Mouse (Mus musculus) hindbrain, postnatal 0 days (tissue): ENCODE measurements around the gene Rab25. TPM values are rescaled to one million over a fixed set of nuclear protein-coding genes. Genes with fewer than 3 reads are reported as not detected.
"Not testable (repeated sequence)": the region's sequence is repeated elsewhere in the genome, so short reads cannot be mapped to it uniquely, and the experiment has no call there.

Experiments used
- ATAC-seq: fragments of 200-750 bp; cut with Nextera tagmentation; 2 replicates; pipeline ENCODE4 v1.8.0; 2017; ENCODE audit warnings: mild to moderate bottlenecking, moderate TSS enrichment, moderate library complexity
- DNase-seq: peaks from one replicate; pipeline ENCODE4 v3.0.0-alpha.2; 2015; ENCODE audit warnings: low spot score
- H3K27ac ChIP-seq: fragments of 300-500 bp; sonication (generic); 2 replicates; pipeline ENCODE4 v1.5.1; 2014; ENCODE audit warnings: mild to moderate bottlenecking
- H3K27me3 ChIP-seq: fragments of 300-500 bp; sonication (generic); 2 replicates; pipeline ENCODE4 v1.6.1; 2014; ENCODE audit warnings: low read length, mixed read lengths; ENCODE audit not compliant: insufficient read depth
- H3K36me3 ChIP-seq: fragments of 300-500 bp; sonication (generic); 2 replicates; pipeline ENCODE4 v1.6.1; 2014; ENCODE audit warnings: low read length, mixed read lengths; ENCODE audit not compliant: insufficient read depth
- H3K4me1 ChIP-seq: fragments of 300-500 bp; sonication (generic); 2 replicates; pipeline ENCODE4 v1.6.1; 2014; ENCODE audit warnings: antibody characterized with exemption, low read length, mixed read lengths; ENCODE audit not compliant: insufficient read depth
- H3K4me2 ChIP-seq: fragments of 300-500 bp; sonication (generic); 2 replicates; pipeline ENCODE4 v1.6.1; 2014; ENCODE audit warnings: low read depth, mild to moderate bottlenecking, low read length, moderate library complexity, mixed read lengths
- H3K4me3 ChIP-seq: fragments of 300-500 bp; sonication (generic); 2 replicates; pipeline ENCODE4 v1.5.1; 2014; ENCODE audit warnings: low read length
- H3K9ac ChIP-seq: fragments of 300-500 bp; sonication (generic); replicated peaks from 2 replicates; pipeline ENCODE4 v1.6.1; 2014; ENCODE audit warnings: mild to moderate bottlenecking, low read length, moderate library complexity, mixed read lengths
- H3K9me3 ChIP-seq: fragments of 300-500 bp; sonication (generic); 2 replicates; pipeline ENCODE4 v1.6.1; 2016; ENCODE audit warnings: low read length, mixed read lengths
- CTCF ChIP-seq: IDR thresholded peaks from 2 replicates; pipeline ENCODE4 v1.5.1; 2016; ENCODE audit warnings: antibody characterized with exemption, control low read depth, low read depth
- WGBS: fragments of 180-500 bp; shearing (Covaris S2); extraction: QIAGEN DNeasy Blood & Tissue Kit; methylation state at CpG from one replicate; pipeline ENCODE4 v1.1.7; 2014; 5-methylcytosine and 5-hydroxymethylcytosine counted together
- polyA plus RNA-seq: library from polyadenylated mRNA; unstranded; fragments of >200 nt; fragmentation: Nextera tagmentation; extraction: Ambion mirVana; gene quantifications from 2 replicates; pipeline ENCODE4 v1.2.1, GENCODE M21; 2015
- total RNA-seq: library from RNA; depleted of rRNA; stranded (reverse); fragments of >200 nt; gene quantifications from 2 replicates; pipeline ENCODE4 v1.2.3, GENCODE M21; 2014; rRNA removed

The Rab25 gene
- not detected in 2 replicates for total RNA-seq
- 0.44 and 1.3 TPM in 2 replicates for polyA plus RNA-seq

DNA sequence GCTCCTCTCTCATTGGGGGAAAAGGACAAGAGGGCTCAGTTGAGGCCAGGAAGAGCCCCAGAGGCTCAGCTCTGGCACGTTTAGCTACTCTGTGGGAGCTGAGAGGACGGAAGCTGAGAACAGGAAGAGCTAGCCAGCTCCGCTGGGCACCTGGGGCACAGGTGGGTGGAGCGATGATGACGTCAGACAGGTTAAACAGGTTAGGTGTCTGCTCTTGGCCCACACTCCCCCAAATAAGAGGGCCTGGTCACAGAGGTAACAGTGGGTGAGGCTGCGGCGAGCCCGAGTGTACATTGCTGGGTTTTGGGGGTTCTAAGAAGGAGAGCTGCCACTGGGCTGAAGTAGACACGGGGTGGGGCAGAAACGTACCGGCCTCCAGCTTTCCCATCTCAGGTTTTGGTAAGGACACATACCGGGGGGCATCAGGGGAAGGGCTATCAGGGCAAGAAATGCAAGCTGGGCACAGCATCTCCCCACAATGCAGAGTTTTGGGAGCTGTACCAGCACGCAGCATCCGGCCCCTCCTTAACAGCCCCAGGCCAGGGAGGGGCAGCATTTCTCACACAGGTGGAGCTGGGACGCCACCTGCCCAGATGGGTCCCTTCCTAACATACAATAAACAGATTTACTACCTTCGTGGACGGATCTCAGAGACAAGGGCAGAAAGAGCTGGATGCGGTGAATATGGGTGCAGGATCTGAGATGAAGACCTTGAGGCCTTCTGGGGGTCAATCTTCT is at the start of gene Rab25:
Gene Rab25 (minus strand): TSS at position 121 of the 738 bp plus-strand sequence.
- Histone ChIP-seq H3K36me3 (no peaks in the 10 kb centered on the region), H3K27me3 (no peaks in the 10 kb centered on the region), H3K27ac (no peak within 1 kb of the TSS), H3K4me2 (no peak within 1 kb of the TSS), H3K9me3 (no peaks in the 10 kb centered on the region), H3K9ac (no peak within 1 kb of the TSS), H3K4me1 (no peaks in the 10 kb centered on the region), H3K4me3 (no peak within 1 kb of the TSS)
- WGBS = 57% methylated on average over 18 of the region's 18 CpGs
- ATAC-seq (no peak), DNase-seq (no peak)
- no peak for TF ChIP-seq CTCF

DNA sequence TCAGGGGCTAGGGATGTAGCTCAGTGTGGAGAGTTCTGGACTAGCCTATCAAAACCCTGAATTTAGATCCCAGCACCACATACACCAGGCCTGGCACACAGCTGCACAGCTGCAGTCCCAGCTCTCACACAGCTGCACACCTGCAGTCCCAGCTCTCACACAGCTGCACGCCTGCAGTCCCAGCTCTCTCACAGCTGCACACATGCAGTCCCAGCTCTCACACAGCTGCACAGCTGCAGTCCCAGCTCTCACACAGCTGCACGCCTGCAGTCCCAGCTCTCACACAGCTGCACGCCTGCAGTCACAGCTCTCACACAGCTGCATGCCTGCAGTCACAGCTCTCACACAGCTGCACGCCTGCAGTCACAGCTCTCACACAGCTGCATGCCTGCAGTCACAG is 48.4 kb upstream of the Rab25 start:
- 86% methylated on average over 4 of the region's 4 CpGs for WGBS
- not testable (repeated sequence) for H3K36me3 ChIP-seq, ATAC-seq, H3K27ac ChIP-seq, H3K27me3 ChIP-seq, H3K4me3 ChIP-seq, H3K4me2 ChIP-seq, H3K9ac ChIP-seq, DNase-seq, H3K9me3 ChIP-seq, H3K4me1 ChIP-seq

DNA sequence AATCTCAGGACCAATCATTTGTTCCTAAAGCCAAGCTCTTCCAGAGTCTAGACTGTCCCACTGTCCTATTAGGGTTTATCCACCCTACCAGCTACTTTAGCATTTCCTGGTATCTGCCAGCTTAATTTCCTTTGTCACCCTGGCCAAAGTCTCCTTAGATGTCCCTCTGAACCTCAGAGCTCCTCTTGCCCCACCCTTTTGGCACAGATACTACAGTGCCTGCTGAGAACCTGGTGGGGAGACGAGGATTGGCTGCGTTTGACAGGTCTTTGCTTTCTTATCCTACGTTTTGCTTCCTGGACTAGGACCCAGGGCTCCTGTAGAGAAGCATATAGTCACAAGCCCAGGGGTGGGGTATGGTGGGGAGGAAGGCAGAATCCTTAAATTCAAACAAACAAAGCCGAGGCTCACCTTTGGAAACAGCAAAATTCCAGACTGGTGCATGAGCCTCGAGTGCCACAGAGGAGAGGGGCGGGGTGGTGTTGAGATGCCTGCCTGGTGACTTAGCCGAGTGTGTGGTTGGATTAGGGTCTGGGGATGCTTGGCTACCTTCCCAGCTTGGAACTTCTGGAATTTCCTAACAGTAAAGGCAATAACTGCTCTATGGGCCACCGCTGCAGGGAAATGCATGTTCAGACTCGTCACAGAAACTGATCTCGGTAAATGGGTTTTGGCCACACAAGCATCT is 45.9 kb upstream of the Rab25 start:
- no peak overlapping the region for H3K9ac ChIP-seq
- no peak for TF ChIP-seq CTCF
- ATAC-seq (no peak), DNase-seq (no peak)
- no peak overlapping the region for H3K4me2 ChIP-seq
- no peaks in the 10 kb centered on the region; the same call in 1 of the 2 replicates for H3K4me1 ChIP-seq
- no peak overlapping the region for H3K4me3 ChIP-seq
- H3K9me3 ChIP-seq = no peaks in the 10 kb centered on the region
- no peaks in the 10 kb centered on the region for H3K27me3 ChIP-seq
- WGBS = 57% methylated on average over 10 of the region's 10 CpGs
- no peak overlapping the region for H3K27ac ChIP-seq
- no peaks in the 10 kb centered on the region for H3K36me3 ChIP-seq

DNA sequence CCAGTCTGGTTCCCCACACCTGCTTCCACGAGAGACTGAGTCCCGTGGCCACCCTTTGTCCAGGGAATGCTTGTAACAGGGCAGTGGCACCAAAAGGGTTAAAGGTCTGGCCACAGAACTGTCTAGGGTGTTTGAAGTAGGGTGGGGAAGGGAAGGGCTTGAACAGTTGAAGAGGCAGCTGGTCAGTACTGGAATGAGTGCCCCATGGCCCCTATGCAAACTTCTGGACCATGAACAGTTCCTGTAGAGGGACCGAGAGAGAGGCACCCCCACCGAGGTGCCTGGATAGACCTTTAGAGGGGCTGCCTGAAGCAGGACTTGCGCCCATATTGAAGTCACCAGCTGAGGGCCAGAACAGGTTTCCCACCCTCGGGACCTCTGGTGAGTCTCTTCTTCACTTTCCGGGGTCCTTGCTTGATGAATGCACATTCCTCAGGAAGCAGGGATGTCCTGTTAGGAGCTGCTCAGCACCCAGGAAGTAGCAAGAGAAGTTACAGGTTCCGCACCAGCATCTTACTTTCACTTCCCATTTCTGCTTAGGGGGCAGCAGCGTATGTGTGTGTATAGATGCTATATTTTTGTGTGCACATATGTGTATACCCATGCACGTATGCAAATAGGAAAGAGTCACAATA is 45.0 kb upstream of the Rab25 start:
- 71% methylated on average over 10 of the region's 10 CpGs for WGBS
- no peaks in the 10 kb centered on the region for H3K27me3 ChIP-seq
- peaks cover 3% of the 10 kb centered on the region; the same call in 1 of the 2 replicates for H3K36me3 ChIP-seq
- H3K4me2 ChIP-seq = no peak overlapping the region
- DNase-seq (no peak), ATAC-seq (no peak)
- H3K4me3 ChIP-seq = no peak overlapping the region
- TF ChIP-seq CTCF = no peak
- H3K9me3 ChIP-seq = no peaks in the 10 kb centered on the region
- H3K9ac ChIP-seq = no peak overlapping the region
- no peaks in the 10 kb centered on the region; the same call in 1 of the 2 replicates for H3K4me1 ChIP-seq
- no peak overlapping the region for H3K27ac ChIP-seq

DNA sequence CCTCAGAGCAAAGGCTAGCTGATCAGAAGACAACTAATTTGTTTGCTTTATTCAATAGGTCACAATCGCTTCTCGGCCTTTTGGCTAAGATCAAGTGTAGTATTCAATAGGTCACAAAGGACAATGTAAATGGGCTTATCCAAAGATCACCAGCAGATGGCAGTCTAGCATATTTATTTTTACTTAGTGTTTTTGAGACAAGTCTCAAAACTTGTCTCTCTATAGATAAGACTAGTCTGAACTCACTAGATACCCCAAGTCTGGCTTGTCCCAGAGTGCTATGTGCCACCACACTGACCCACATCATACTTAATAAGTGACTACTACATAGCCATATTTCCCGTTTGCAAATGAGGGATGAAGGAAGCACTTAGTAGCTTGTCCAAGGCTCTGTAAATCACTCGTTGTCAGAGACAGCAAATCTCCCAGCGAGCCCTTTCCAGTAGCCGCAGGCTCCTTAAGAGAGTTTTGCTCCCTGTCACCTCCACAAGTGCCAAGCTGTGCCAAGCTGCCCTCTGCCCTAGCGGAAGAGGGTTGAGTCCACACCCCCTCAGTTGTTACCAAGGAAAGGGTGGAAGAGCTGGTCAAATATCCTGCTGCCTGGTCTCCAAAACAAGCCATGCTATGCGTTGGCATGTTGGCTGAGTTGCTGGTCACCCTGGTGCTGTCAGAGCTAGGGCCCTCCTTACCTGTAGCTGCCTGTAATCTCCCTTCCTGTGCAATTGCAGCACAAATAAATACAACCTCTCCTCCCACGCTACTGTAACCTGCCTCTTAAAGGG is 44.0 kb upstream of the Rab25 start:
- H3K36me3 ChIP-seq = peaks cover 12% of the 10 kb centered on the region; the same call in 1 of the 2 replicates
- ATAC-seq (peak; percentile 52; the same call in 1 of the 2 replicates), DNase-seq (peak; percentile 85)
- TF ChIP-seq CTCF = peak; percentile 69
- no peak overlapping the region for H3K4me3 ChIP-seq
- peak overlapping the region; percentile 23; the same call in 1 of the 2 replicates for H3K4me2 ChIP-seq
- H3K4me1 ChIP-seq = no peaks in the 10 kb centered on the region; the same call in 1 of the 2 replicates
- H3K27me3 ChIP-seq = no peaks in the 10 kb centered on the region
- H3K27ac ChIP-seq = no peak overlapping the region
- H3K9me3 ChIP-seq = no peaks in the 10 kb centered on the region
- 27% methylated on average over 9 of the region's 9 CpGs for WGBS
- H3K9ac ChIP-seq = no peak overlapping the region

DNA sequence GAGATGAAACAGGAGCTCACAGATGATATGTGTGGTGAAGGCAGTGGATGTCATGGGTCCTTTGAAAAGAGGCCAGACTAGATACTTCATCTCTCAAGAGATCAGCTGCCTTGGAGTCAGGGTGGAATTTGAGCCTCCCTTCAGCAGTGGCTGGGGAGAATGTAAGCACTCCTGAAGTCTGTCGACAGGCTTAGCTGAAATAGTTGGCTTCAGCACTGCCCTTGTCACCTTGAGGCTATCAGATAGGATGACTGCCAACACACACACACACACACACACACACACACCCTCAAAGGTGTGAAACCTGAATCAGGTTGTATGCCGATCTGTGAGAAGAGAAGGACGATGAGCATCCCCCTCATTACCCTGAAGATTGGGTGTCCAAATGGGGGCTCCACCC is 42.9 kb upstream of the Rab25 start:
- no peak overlapping the region for H3K27ac ChIP-seq
- whole genome bisulfite sequencing = 69% methylated on average over 3 of the region's 3 CpGs
- no peak overlapping the region for H3K9ac ChIP-seq
- DNase-seq (no peak), ATAC-seq (0 out of 2 replicates have a peak, but pooled peaks have one; percentile 22)
- peaks cover 22% of the 10 kb centered on the region for H3K36me3 ChIP-seq
- H3K4me1 ChIP-seq = no peaks in the 10 kb centered on the region; the same call in 1 of the 2 replicates
- no peak overlapping the region for H3K4me2 ChIP-seq
- no peak overlapping the region for H3K4me3 ChIP-seq
- H3K9me3 ChIP-seq = no peaks in the 10 kb centered on the region
- H3K27me3 ChIP-seq = no peaks in the 10 kb centered on the region
- no peak for TF ChIP-seq CTCF
